In the genomic region with DNA sequence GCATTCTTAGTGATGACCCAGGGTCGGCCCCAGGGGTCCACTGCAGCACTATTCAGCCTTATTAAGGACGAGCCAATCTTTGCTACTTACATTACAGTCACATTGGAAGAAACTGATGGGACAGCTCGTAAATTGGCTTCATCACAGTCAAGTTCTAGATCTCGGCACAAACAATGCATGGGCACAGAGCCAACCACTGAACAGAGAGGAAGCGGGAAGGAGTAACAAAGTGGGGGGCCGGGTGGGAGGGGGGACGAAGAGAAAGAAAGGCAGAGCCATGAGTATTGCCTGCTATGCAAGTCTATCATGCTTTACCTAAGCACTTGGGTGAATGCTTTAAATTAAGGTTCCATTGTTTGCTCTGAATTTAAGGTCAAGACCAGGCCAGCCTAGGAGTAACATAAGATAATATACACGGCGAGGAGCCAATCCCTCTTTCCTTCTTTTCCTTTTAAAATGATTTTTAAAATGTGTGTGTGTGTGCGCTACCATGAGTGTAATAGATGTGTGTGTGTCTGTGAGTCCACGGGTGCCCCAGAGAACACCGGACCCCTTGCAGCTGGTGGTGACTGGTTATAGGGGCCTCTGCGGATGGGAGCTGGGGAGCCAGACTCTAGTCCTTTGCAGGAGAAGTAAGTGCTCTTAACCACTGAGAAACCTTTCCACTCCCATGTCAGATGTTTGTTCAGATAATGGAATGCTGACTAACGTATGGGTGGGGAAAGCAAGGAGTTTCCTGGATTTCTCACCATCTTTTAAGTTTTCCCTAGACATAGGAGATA, we compare ENCODE assay signal across 16 mouse cellular contexts. TPM values are rescaled to one million over a fixed set of nuclear protein-coding genes. Genes with fewer than 3 reads are reported as not detected.
DNase-seq lines count a peak whose midpoint lies in the region; ATAC-seq lines count a peak whose summit lies in the region.
"Had no signal": no experiment of that assay in that cellular context is flagged by ENCODE, and none has a peak within 500 bp of the region (broad histone marks: within the 10 kb centered on the region; RNA-seq: fewer than 3 reads in every experiment).

No protein-coding gene starts in this region.

- no peaks in the 10 kb centered on the region for H3K9me3 ChIP-seq in neural tube, embryonic 15.5 days (replicated peaks)
- H3K9me3 ChIP-seq: embryonic facial prominence, embryonic 10.5 days had no signal

- no peaks in the 10 kb centered on the region for H3K36me3 ChIP-seq in neural tube, embryonic 15.5 days
- H3K36me3 ChIP-seq: embryonic facial prominence, embryonic 10.5 days; G1E had no signal

- H3K4me1 ChIP-seq in neural tube, embryonic 15.5 days = no peaks in the 10 kb centered on the region

- H3K9ac ChIP-seq in neural tube, embryonic 15.5 days (replicated peaks) = no peak overlapping the region

- intact Hi-C loops in gastrocnemius, postnatal 14 days (cut with DNase I; ENCODE audit: low total_unique reads) = no loop called here
- intact Hi-C loops in gastrocnemius, postnatal 36 days (cut with DNase I) = no loop called here

- H3K27me3 ChIP-seq in neural tube, embryonic 15.5 days (replicated peaks) = no peaks in the 10 kb centered on the region

- DNase-seq in gastrocnemius, postnatal 14 days = peak; percentile 23
- no peak for DNase-seq in gastrocnemius, postnatal 36 days
- peak; percentile 51 to 53 for DNase-seq in kidney, postnatal 25 days
- DNase-seq in kidney, adult 8-10 months = no peak
- peak; percentile 12 to 59 for DNase-seq in kidney, postnatal 36 days
- no peak for DNase-seq in cerebellum, adult 9-10 months
- DNase-seq in thymus, postnatal 36 days = no peak
- DNase-seq: B cell, adult 2 months; cerebellum, adult 9-11 months; layer of hippocampus, adult 9-11 months; spleen, adult 18-20 months had no signal

- 0 out of 2 replicates have a peak overlapping the region, but pooled peaks have one; percentile 23 for H3K4me2 ChIP-seq in neural tube, embryonic 15.5 days

- H3K4me3 ChIP-seq in neural tube, embryonic 15.5 days (replicated peaks) = no peak overlapping the region
- H3K4me3 ChIP-seq: embryonic facial prominence, embryonic 10.5 days had no signal

- H3K27ac ChIP-seq in neural tube, embryonic 15.5 days (replicated peaks) = no peak overlapping the region
- H3K27ac ChIP-seq: embryonic facial prominence, embryonic 10.5 days had no signal

- no peak for ATAC-seq in neural tube, embryonic 15.5 days (ENCODE audit: low FRiP score)

- WGBS in neural tube, embryonic 15.5 days = 48% methylated on average over 14 of the region's 14 CpGs

RNA-seq across cellular contexts. Expression of gene Etfdh, which starts 53.2 kb away (rescaled TPM):
- 100 to 1,000 TPM in 1 of 2 experiments, 10 to 100 TPM in 1; 97.3 to 138 TPM for total RNA-seq in gastrocnemius, postnatal 14 days (2021)
- 100 to 1,000 TPM; 102 to 123 TPM for total RNA-seq in gastrocnemius, postnatal 36 days (2021)
- polyA plus RNA-seq in neural tube, embryonic 15.5 days (2015; fragmentation: Nextera tagmentation; extraction: Ambion mirVana) = 42.1 and 50.0 TPM in 2 replicates

RNA-seq across cellular contexts. Expression of gene 4930579G24Rik, which starts 53.7 kb away (rescaled TPM):
- 1 to 10 TPM; 2.3 to 2.7 TPM for total RNA-seq in gastrocnemius, postnatal 14 days (2021)
- 1 to 10 TPM; 1.3 to 1.4 TPM for total RNA-seq in gastrocnemius, postnatal 36 days (2021)
- polyA plus RNA-seq in neural tube, embryonic 15.5 days (2015; fragmentation: Nextera tagmentation; extraction: Ambion mirVana) = 5.6 and 11.8 TPM in 2 replicates

RNA-seq across cellular contexts. Expression of gene Rxfp1, which starts 55.1 kb away (rescaled TPM):
- total RNA-seq in gastrocnemius, postnatal 14 days (2021) = not detected
- not detected for total RNA-seq in gastrocnemius, postnatal 36 days (2021)
- polyA plus RNA-seq in neural tube, embryonic 15.5 days (2015; fragmentation: Nextera tagmentation; extraction: Ambion mirVana) = 0.17 and 0.52 TPM in 2 replicates
- total RNA-seq: gastrocnemius, adult 18-20 months had no signal
- polyA plus RNA-seq: G1E; liver, embryonic 16.5 days had no signal

Comparison
In these comparisons a context has a peak if more than half of its experiments do, and no peak if none do; other contexts are left out.
1. DNase-seq: peak in gastrocnemius, postnatal 14 days (single experiment), kidney, postnatal 25 days (2 of 2) and kidney, postnatal 36 days (2 of 2); none in gastrocnemius, postnatal 36 days (0 of 2), kidney, adult 8-10 months (0 of 2), cerebellum, adult 9-10 months (single experiment) and thymus, postnatal 36 days (0 of 2).